Mouse (Mus musculus) stomach, embryonic 16.5 days (tissue): ENCODE results near the gene Sema6d. TPM values are rescaled to one million over a fixed set of nuclear protein-coding genes. Genes with fewer than 3 reads are reported as not detected.

ENCODE experiments used
- ATAC-seq: fragments of 200-750 bp; cut with Nextera tagmentation; 2 replicates; pipeline ENCODE4 v1.8.0; 2017; ENCODE audit warnings: moderate number of reproducible peaks, moderate TSS enrichment; ENCODE audit not compliant: insufficient read depth, low FRiP score
- H3K27ac ChIP-seq: fragments of 300-500 bp; sonication (generic); 2 replicates; pipeline ENCODE4 v1.5.1; 2014; ENCODE audit warnings: low read length
- H3K27me3 ChIP-seq: fragments of 300-500 bp; sonication (generic); 2 replicates; pipeline ENCODE4 v1.6.1; 2014; ENCODE audit warnings: low read length, control low read depth, mixed read lengths; ENCODE audit not compliant: control insufficient read depth, insufficient read depth
- H3K36me3 ChIP-seq: fragments of 300-500 bp; sonication (generic); 2 replicates; pipeline ENCODE4 v1.6.1; 2014; ENCODE audit warnings: low read length; ENCODE audit not compliant: control insufficient read depth, insufficient read depth
- H3K4me1 ChIP-seq: fragments of 300-500 bp; sonication (generic); 2 replicates; pipeline ENCODE4 v1.6.1; 2014; ENCODE audit warnings: low read length, control low read depth, mixed read lengths; ENCODE audit not compliant: control insufficient read depth, insufficient read depth
- H3K4me2 ChIP-seq: fragments of 300-500 bp; sonication (generic); 2 replicates; pipeline ENCODE4 v1.6.1; 2014; ENCODE audit warnings: low read depth, low read length, mixed read lengths
- H3K4me3 ChIP-seq: fragments of 300-500 bp; sonication (generic); replicated peaks from 2 replicates; pipeline ENCODE4 v1.5.1; 2014; ENCODE audit warnings: mild to moderate bottlenecking, low read length
- H3K9ac ChIP-seq: fragments of 300-500 bp; sonication (generic); 2 replicates; pipeline ENCODE4 v1.6.1; 2014; ENCODE audit warnings: low read length
- H3K9me3 ChIP-seq: fragments of 300-500 bp; sonication (generic); replicated peaks from 2 replicates; pipeline ENCODE4 v1.6.1; 2016; ENCODE audit warnings: low read length, control low read depth; ENCODE audit not compliant: control insufficient read depth
- WGBS: fragments of 180-500 bp; shearing (Covaris S2); extraction: QIAGEN DNeasy Blood & Tissue Kit; methylation state at CpG from one replicate; pipeline ENCODE4 v1.1.7; 2014; 5-methylcytosine and 5-hydroxymethylcytosine counted together
- polyA plus RNA-seq: library from polyadenylated mRNA; unstranded; fragments of >200 nt; fragmentation: Nextera tagmentation; extraction: Ambion mirVana; gene quantifications from 2 replicates; pipeline ENCODE4 v1.2.1, GENCODE M21; 2015

Gene Sema6d
- polyA plus RNA-seq, 1 experiment from 2014 or later = 10.4 TPM

DNA sequence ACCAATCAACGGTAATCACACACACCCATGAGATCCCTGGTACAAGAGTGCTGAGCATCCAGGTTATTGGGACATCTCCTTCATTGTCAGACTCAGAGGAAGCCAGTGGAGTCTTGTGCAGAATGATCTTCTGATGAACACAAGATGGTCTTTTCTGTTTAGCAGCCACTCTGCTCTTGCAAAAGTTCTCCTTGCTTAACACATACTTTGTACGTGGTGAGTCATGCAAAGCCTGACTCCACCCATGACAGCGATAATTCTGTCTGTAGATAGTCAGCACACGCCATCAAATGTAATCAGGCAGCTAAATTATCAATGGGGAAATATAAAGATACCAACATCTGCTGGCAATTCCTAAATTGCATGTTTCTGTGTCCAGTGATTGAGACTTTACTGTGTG lies 307.0 kb downstream of the Sema6d start:
- no peak overlapping the region for H3K9ac ChIP-seq
- no peak overlapping the region for H3K27ac ChIP-seq
- no peaks in the 10 kb centered on the region for H3K9me3 ChIP-seq
- WGBS = 82% methylated on average over 4 of the region's 4 CpGs
- H3K36me3 ChIP-seq = no peaks in the 10 kb centered on the region
- ATAC-seq = no peak
- H3K27me3 ChIP-seq = no peaks in the 10 kb centered on the region
- no peak overlapping the region for H3K4me2 ChIP-seq
- no peaks in the 10 kb centered on the region for H3K4me1 ChIP-seq
- no peak overlapping the region for H3K4me3 ChIP-seq

DNA sequence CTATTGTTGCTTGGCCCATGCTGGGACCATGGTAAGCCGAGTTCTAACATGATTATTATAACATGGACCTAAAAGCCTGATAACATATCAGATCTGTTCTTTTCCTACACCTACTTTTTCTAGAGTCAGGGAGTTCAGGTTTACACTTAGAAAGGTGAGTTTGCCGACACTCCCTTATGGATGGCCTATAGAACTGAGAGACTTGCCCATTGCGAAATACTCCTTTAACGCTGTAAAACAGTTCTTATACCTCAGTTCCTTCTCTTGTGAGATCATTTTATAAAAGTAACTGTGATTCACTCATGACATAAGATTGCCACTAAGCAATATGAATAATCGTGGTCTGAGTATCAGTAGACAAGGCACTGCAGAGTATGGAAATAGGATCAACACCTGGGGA lies 307.5 kb downstream of the Sema6d start:
- Histone ChIP-seq H3K4me3 (no peak overlapping the region), H3K9ac (no peak overlapping the region), H3K36me3 (no peaks in the 10 kb centered on the region), H3K4me2 (no peak overlapping the region), H3K27ac (no peak overlapping the region), H3K9me3 (no peaks in the 10 kb centered on the region), H3K27me3 (no peaks in the 10 kb centered on the region), H3K4me1 (no peaks in the 10 kb centered on the region)
- WGBS = 93% methylated on average over 5 of the region's 5 CpGs
- no peak for ATAC-seq

DNA sequence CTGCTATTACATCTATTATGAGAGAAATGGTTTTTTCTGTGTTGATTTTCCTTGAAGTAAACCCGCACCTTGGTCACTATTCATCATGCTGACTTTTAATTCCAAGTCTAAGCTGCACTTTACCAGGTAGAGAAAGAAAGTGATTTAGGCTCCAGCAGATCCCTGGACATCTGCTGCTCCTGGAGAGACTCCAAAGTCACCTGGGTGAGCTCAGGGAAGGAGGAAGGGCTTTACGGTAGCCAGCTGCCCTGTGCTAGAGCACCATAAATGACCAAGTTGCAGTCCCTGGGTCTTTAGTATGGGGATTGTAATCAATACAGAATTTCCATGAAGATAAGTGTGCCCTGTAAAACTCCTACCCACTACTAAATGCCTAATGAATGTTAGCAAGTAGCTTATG lies 309.8 kb downstream of the Sema6d start:
- Histone ChIP-seq H3K27ac (no peak overlapping the region), H3K9ac (no peak overlapping the region), H3K27me3 (no peaks in the 10 kb centered on the region), H3K4me1 (0 out of 2 replicates have a peak, but pooled peaks cover 5% of the 10 kb centered on the region), H3K4me2 (no peak overlapping the region), H3K4me3 (no peak overlapping the region), H3K36me3 (no peaks in the 10 kb centered on the region), H3K9me3 (no peaks in the 10 kb centered on the region)
- no peak for ATAC-seq
- WGBS = 88% methylated on average over 2 of the region's 2 CpGs

DNA sequence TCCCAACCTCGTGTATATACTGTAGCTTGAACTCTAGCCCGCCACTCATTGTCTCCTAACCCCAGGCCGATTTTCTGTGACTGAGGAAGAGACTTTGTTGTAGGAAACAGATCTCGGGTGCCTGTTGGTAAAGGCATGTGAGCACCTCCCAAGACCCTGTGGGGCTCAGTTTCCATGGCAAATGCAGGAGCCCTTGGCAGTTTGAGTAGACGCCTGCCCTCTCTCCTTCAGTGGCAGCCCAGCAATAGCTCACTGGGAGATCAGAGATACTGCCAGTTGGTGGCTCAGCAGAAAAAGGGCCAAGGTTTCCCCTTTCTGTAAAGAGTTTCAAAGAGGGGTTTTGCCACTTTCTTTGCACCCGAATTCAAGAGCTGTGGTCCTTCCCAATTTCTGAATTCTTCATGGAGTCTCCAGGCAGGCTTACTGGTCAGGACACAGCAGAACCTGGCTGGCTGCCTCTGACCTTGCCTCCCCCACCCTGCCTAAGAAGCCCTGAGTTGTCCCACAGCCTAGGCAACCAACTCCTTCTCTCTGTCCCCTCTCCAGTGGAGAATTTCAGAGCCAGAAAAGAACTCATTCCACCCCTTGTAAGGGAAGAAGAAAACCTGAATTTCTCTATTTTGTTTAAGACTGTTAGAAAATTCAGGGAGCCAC lies 312.1 kb downstream of the Sema6d start:
- H3K4me2 ChIP-seq = no peak overlapping the region
- no peak overlapping the region for H3K9ac ChIP-seq
- H3K4me1 ChIP-seq = 0 out of 2 replicates have a peak, but pooled peaks cover 5% of the 10 kb centered on the region
- no peaks in the 10 kb centered on the region for H3K27me3 ChIP-seq
- H3K36me3 ChIP-seq = no peaks in the 10 kb centered on the region
- H3K9me3 ChIP-seq = no peaks in the 10 kb centered on the region
- no peak for ATAC-seq
- WGBS = 62% methylated on average over 6 of the region's 6 CpGs
- no peak overlapping the region for H3K27ac ChIP-seq
- H3K4me3 ChIP-seq = no peak overlapping the region

DNA sequence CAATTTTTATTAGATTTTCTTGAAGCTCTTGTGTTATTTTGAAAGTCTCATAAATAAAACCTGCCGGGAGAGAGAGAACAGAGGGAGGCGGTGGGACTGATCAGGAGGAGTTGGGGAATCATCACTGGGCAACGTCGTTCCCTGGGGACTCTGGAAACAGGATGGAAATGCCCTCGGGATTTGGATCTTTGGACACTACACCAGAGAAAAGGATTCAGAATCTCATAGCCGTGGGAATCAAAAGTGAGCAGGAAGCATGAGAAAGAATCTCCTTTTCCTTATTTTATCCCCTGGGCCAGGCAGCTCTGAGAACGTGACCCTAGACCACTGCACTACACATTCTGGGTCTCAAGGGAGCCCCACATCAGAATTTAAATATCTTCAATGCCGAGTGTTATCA lies 313.8 kb downstream of the Sema6d start:
- Histone ChIP-seq H3K9ac (no peak overlapping the region), H3K9me3 (no peaks in the 10 kb centered on the region), H3K27me3 (no peaks in the 10 kb centered on the region), H3K27ac (no peak overlapping the region), H3K36me3 (no peaks in the 10 kb centered on the region), H3K4me1 (0 out of 2 replicates have a peak, but pooled peaks cover 5% of the 10 kb centered on the region), H3K4me2 (no peak overlapping the region), H3K4me3 (no peak overlapping the region)
- 78% methylated on average over 8 of the region's 8 CpGs for WGBS
- no peak for ATAC-seq

DNA sequence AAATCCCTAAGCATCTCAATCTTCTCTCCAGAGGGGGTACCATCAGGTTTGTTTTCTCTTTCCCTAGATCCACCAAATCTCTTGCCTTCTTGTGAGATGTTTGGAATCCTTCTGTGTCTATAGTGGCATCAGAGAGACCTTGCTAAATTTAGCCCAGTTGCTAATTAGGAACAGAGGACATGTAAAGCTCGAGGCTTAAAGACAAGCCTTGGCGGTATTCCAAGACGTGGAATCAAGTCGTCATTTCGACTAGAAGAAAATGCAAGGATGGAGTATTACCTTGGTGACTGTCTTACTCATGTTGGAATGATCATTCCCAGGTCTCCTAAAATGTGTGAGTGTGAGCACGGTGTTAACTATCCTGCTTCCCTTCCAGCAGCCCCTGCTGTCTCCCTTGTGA lies 314.2 kb downstream of the Sema6d start:
- Histone ChIP-seq H3K27ac (no peak overlapping the region), H3K4me1 (0 out of 2 replicates have a peak, but pooled peaks cover 5% of the 10 kb centered on the region), H3K4me3 (no peak overlapping the region), H3K9ac (no peak overlapping the region), H3K4me2 (no peak overlapping the region), H3K36me3 (no peaks in the 10 kb centered on the region), H3K27me3 (no peaks in the 10 kb centered on the region), H3K9me3 (no peaks in the 10 kb centered on the region)
- WGBS = 66% methylated on average over 6 of the region's 6 CpGs
- ATAC-seq = no peak

DNA sequence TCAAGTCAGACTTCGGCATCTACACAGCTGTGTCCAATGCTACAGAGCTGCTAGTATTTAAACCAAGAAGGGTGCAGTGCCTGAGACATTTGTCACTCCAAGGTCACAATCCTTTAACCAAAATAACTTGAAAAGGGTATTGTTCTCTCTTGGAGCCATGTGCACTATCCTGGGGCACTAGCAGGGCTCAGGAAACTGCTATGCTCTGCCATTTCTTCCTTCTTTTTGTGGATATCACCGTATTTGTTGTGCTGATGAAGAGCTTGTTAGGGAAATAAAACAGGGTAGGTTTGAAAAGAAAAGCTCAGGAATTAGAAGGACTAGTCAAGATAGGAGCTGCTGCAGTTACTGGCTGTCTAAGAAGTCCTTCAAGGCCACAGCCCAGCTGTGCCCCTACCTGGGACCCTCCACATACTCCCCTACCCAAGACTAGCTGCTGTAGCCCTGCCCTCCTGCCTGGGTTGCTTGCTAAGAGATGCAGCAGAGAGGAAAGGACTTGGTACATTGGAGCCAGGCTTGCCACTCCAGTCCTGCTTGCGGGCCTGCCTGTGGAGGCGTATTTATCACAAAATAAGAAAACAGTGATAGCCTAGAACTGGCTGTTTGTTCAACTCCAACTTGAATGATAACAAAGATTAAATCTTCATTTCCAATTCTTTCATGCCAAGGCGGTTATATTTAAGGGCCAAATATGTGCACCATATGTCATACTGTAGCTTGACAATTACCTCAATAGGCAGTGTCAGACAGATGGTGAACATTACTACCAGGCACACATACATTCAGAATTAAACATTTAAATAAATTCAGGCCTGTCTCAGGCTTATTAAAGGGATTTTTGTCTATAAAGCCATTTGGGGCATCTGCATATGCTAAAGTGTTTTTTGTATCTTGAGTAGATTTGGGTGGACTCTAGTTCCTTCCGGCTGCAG lies 315.1 kb downstream of the Sema6d start:
- Histone ChIP-seq H3K4me1 (0 out of 2 replicates have a peak, but pooled peaks cover 5% of the 10 kb centered on the region), H3K9me3 (no peaks in the 10 kb centered on the region), H3K27ac (no peak overlapping the region), H3K27me3 (no peaks in the 10 kb centered on the region), H3K4me3 (no peak overlapping the region), H3K4me2 (no peak overlapping the region), H3K9ac (no peak overlapping the region), H3K36me3 (no peaks in the 10 kb centered on the region)
- whole genome bisulfite sequencing = 74% methylated on average over 6 of the region's 6 CpGs
- no peak for ATAC-seq

DNA sequence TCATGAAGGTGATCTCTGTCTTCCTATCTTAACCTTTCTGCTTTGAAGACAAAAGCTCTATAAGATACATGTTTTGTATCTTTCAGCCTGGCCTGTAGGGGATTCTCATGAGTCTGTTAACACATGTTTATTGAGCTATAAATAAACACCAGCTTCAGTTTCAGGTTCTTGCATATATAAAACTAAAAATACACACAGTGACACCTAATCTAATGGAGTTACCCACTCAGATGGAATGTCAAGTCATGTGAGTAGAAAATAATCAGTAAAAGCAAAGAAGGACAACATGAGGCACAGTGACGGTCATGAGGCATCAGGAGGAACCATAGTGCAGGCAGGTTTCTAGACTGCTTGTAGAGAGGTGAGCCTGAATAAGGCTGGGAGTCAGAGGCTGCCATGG lies 319.2 kb downstream of the Sema6d start:
- no peak overlapping the region for H3K4me3 ChIP-seq

DNA sequence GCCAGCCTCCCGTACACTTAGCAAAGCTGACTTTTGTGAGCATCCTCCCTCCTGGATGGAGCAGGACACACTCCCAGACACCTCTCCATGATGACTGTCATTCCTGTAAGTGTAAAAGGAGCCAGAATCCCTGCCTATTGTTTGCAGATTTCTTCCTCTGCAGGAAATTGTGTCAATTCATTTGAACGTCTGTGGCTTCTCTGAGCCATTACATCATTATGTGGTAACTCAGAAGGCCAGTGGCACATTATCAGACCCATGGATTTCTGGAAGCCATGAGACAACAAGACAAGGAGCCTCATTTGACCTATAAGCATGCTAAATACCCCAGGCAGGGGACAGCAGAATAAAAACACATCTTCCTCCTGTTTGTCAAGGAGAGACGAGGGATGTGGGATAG lies 327.0 kb downstream of the Sema6d start:
- Histone ChIP-seq H3K4me2 (no peak overlapping the region), H3K4me1 (no peaks in the 10 kb centered on the region), H3K36me3 (no peaks in the 10 kb centered on the region), H3K27ac (no peak overlapping the region), H3K4me3 (no peak overlapping the region), H3K9ac (no peak overlapping the region), H3K9me3 (no peaks in the 10 kb centered on the region), H3K27me3 (no peaks in the 10 kb centered on the region)
- 69% methylated on average over 3 of the region's 3 CpGs for WGBS
- no peak for ATAC-seq

More for the DNA sequence above, 319.2 kb downstream of the Sema6d start:
- Histone ChIP-seq H3K9ac (no peak overlapping the region), H3K27me3 (no peaks in the 10 kb centered on the region), H3K4me2 (no peak overlapping the region), H3K4me1 (0 out of 2 replicates have a peak, but pooled peaks cover 3% of the 10 kb centered on the region), H3K9me3 (no peaks in the 10 kb centered on the region), H3K36me3 (no peaks in the 10 kb centered on the region), H3K27ac (no peak overlapping the region)
- no peak for ATAC-seq
- 93% methylated on average over 1 of the region's 1 CpGs for WGBS
